Mouse (Mus musculus) natural killer cell, adult 2 months (primary cell): Measurements from ENCODE around the gene Faf1.

Experiments used
- DNase-seq, 2 experiments: peaks; one replicate each; pipeline ENCODE4 v3.0.0; 2022; ENCODE audit warnings: low spot score in 2 of 2

Faf1 gene

GRCm38 (mm10) chr4:109904487-109904886, 228.1 kb downstream of the Faf1 start:
- DNase-seq: no peak

GRCm38 (mm10) chr4:109929058-109929457, 252.7 kb downstream of the Faf1 start:
- no peak for DNase-seq

GRCm38 (mm10) chr4:109930445-109930844, 254.1 kb downstream of the Faf1 start:
- no peak for DNase-seq

GRCm38 (mm10) chr4:109930935-109931334, 254.5 kb downstream of the Faf1 start:
- no peak for DNase-seq

GRCm38 (mm10) chr4:109936557-109936956, 260.2 kb downstream of the Faf1 start:
- DNase-seq: no peak

- DNase-seq: no peak
Observed at GRCm38 (mm10) chr4:109939291-109939690, 262.9 kb downstream of the Faf1 start.

- no peak for DNase-seq
Observed at GRCm38 (mm10) chr4:109945554-109945953, 269.2 kb downstream of the Faf1 start.

GRCm38 (mm10) chr4:109949307-109949706, 272.9 kb downstream of the Faf1 start:
- DNase-seq: no peak

GRCm38 (mm10) chr4:109953509-109953908, 277.1 kb downstream of the Faf1 start:
- no peak for DNase-seq

- no peak for DNase-seq
Observed at GRCm38 (mm10) chr4:109960201-109960935, 284.0 kb downstream of the Faf1 start.

GRCm38 (mm10) chr4:109963570-109964279, 287.3 kb downstream of the Faf1 start:
- no peak for DNase-seq

- no peak for DNase-seq
Observed at GRCm38 (mm10) chr4:109969561-109969960, 293.2 kb downstream of the Faf1 start.

GRCm38 (mm10) chr4:109973991-109974654, 297.7 kb downstream of the Faf1 start:
- no peak for DNase-seq

GRCm38 (mm10) chr4:109974655-109975380, 298.4 kb downstream of the Faf1 start:
- DNase-seq: no peak

- no peak for DNase-seq
Observed at GRCm38 (mm10) chr4:109975381-109976240, 299.2 kb downstream of the Faf1 start.

- no peak for DNase-seq
Observed at GRCm38 (mm10) chr4:109976273-109977147, 300.1 kb downstream of the Faf1 start.

GRCm38 (mm10) chr4:109977148-109978067, 301.0 kb downstream of the Faf1 start, which contains the start of gene Dmrta2:
Dmrta2 (plus strand) TSS chr4:109978053.
- no peak for DNase-seq

GRCm38 (mm10) chr4:109978068-109978857, 301.9 kb downstream of the Faf1 start:
- no peak for DNase-seq
